Mouse (Mus musculus): ENCODE results near the gene Cul1. TPM values are rescaled to one million over a fixed set of nuclear protein-coding genes. Genes with fewer than 3 reads are reported as not detected.
"Not testable (repeated sequence)": the region's sequence is repeated elsewhere in the genome, so short reads cannot be mapped to it uniquely, and the experiment has no call there.

The Cul1 gene
- polyA plus RNA-seq, 1 experiment from 2014 or later, result 141 TPM

DNA sequence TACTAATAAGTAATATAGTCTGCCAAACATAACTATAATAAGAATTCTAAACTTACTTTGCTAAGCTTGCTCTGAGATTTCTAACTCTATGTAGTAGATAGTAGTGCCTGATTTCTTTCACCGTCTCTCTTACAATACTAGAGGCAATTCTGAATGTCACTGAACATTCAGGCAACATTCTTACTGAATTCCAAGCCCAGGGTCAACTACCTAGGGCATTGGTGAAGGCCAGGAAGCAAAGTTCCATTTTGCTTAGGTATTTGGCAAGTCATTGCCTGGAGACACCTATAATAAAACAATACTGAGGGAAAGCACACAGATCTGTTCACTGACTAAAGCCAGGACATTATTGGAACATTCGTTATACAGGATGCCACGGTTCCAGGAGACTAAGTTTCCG, 26.6 kb upstream of the Cul1 start:
- not testable (repeated sequence) for H3K36me3 ChIP-seq (ENCODE audit: control insufficient read depth, insufficient read depth, low read length); H3K9me3 ChIP-seq (ENCODE audit: control insufficient read depth, low read depth, low read length); H3K4me1 ChIP-seq (ENCODE audit: control insufficient read depth, insufficient read depth, low read length); ATAC-seq (ENCODE audit: insufficient number of reproducible peaks, insufficient read depth, low FRiP score, low read depth); H3K4me3 ChIP-seq (ENCODE audit: low read depth, low read length); H3K4me2 ChIP-seq (replicated peaks; ENCODE audit: low read depth, low read length); H3K9ac ChIP-seq (replicated peaks; ENCODE audit: low read depth, low read length); H3K27me3 ChIP-seq (ENCODE audit: control insufficient read depth, insufficient read depth, low read length); H3K27ac ChIP-seq (ENCODE audit: low read length)
- WGBS, result 85% methylated on average over 4 of the region's 4 CpGs

DNA sequence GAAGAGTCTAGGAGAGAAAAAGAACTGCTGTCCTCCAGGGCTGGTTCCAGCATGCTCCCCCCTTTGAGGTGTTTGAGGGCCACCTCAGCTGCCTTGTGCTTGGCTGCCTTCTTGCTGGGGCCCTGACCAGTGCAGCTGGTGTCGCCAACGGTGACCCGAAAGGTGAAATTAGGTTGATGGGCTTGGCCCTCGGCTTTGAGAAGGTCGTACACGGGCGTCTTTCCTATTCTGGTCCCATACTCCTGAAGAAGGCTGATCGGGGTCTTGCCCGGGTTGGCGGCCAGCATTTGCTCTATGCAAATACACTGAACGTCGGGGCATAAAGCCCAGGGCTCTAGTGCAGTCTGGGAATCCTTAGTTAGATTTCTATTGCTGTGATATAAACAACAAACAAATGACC, 20.4 kb upstream of the Cul1 start:
- ATAC-seq (ENCODE audit: insufficient number of reproducible peaks, insufficient read depth, low FRiP score, low read depth); H3K4me1 ChIP-seq (ENCODE audit: control insufficient read depth, insufficient read depth, low read length); H3K36me3 ChIP-seq (ENCODE audit: control insufficient read depth, insufficient read depth, low read length); H3K27me3 ChIP-seq (ENCODE audit: control insufficient read depth, insufficient read depth, low read length); H3K9me3 ChIP-seq (ENCODE audit: control insufficient read depth, low read depth, low read length); H3K4me2 ChIP-seq (replicated peaks; ENCODE audit: low read depth, low read length); H3K27ac ChIP-seq (ENCODE audit: low read length); H3K9ac ChIP-seq (replicated peaks; ENCODE audit: low read depth, low read length); H3K4me3 ChIP-seq (ENCODE audit: low read depth, low read length): not testable (repeated sequence)
- 81% methylated on average over 8 of the region's 12 CpGs for WGBS

DNA sequence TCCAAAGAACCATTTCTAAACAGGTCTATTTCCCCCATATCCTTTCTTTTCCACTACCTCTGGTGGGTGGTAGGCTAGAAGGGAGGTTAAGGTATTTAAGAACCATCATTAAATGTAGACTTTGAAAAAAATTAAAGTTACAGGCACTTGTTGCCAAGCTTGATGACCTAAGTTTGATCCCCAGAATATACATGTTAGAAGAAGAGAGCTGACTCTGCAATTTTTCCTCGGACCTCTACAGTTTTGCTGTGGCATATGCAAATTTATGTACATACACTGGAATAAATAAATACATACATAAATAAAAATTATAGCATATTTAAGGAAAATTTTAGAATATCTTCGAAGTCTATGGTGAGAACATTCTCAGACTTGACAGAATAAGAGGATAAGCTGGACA, 13.1 kb upstream of the Cul1 start:
- no peak for ATAC-seq (ENCODE audit: insufficient number of reproducible peaks, insufficient read depth, low FRiP score, low read depth)
- no peaks in the 10 kb centered on the region for H3K27me3 ChIP-seq (ENCODE audit: control insufficient read depth, insufficient read depth, low read length)
- no peaks in the 10 kb centered on the region for H3K4me1 ChIP-seq (ENCODE audit: control insufficient read depth, insufficient read depth, low read length)
- no peak overlapping the region for H3K4me2 ChIP-seq (replicated peaks; ENCODE audit: low read depth, low read length)
- H3K9ac ChIP-seq (replicated peaks; ENCODE audit: low read depth, low read length), result no peak overlapping the region
- H3K27ac ChIP-seq (ENCODE audit: low read length), result no peak overlapping the region
- no peak overlapping the region for H3K4me3 ChIP-seq (ENCODE audit: low read depth, low read length)
- WGBS, result 71% methylated on average over 2 of the region's 2 CpGs
- H3K9me3 ChIP-seq (ENCODE audit: control insufficient read depth, low read depth, low read length), result no peaks in the 10 kb centered on the region
- H3K36me3 ChIP-seq (ENCODE audit: control insufficient read depth, insufficient read depth, low read length), result no peaks in the 10 kb centered on the region

DNA sequence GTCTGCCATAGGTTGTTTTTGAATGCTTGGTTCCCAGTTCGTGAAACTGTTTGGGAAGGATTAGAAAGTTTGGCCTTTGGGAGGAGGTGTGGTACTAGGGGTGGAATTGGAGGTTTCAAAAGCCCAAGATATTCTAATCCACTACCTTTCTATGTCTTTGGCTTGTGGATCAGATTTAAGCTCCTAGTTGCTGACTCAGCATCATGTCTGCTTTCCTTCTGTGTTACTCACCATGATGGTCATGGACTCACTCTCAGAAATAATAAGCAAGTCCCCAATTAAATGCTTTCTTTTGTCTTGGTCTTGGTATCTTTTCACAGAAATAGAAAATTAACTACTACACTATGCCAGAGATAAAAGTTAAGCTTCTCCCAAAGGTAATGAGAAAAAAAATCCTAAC, 5.5 kb upstream of the Cul1 start:
- no peak overlapping the region for H3K27ac ChIP-seq (ENCODE audit: low read length)
- no peaks in the 10 kb centered on the region for H3K4me1 ChIP-seq (ENCODE audit: control insufficient read depth, insufficient read depth, low read length)
- ATAC-seq (ENCODE audit: insufficient number of reproducible peaks, insufficient read depth, low FRiP score, low read depth), result no peak

DNA sequence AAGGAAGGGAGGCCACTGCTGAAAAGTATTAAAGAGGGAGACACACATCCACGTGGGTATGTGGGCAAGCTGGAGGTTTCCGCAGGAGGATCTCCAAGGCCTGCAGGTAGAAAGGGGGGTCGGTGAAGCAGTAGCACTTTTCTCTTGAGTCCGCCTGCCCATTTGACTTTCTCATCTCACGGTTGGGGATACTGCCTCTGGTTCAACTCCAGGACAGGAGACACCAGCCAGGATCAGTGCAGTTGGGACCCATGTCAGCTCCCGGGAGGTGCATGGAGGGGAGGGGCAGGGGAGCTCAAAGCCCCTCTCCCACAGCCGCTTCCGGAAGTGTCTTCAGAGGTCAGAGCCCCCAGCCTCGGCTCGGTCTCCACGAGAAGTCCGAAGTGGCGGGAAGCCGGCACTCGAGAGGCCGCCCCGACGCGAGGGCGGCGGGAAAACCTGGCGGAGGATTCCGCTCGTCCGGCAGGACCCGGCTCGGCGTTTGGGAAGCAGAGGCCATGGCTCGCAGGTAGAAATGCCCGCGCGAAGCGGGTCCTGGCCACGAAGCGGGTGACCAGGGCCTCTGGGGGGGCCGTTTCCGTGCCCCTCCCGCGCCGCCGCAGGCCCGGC, 428 bp downstream of the Cul1 start:
- peak overlapping the region; percentile 65 for H3K4me2 ChIP-seq (replicated peaks; ENCODE audit: low read depth, low read length)

More for the DNA sequence above, 5.5 kb upstream of the Cul1 start:
- H3K4me2 ChIP-seq (replicated peaks; ENCODE audit: low read depth, low read length), result no peak overlapping the region
- no peak overlapping the region for H3K4me3 ChIP-seq (ENCODE audit: low read depth, low read length)
- H3K9ac ChIP-seq (replicated peaks; ENCODE audit: low read depth, low read length), result no peak overlapping the region
- 86% methylated on average over 1 of the region's 1 CpGs for WGBS
- H3K9me3 ChIP-seq (ENCODE audit: control insufficient read depth, low read depth, low read length), result no peaks in the 10 kb centered on the region
- H3K36me3 ChIP-seq (ENCODE audit: control insufficient read depth, insufficient read depth, low read length), result no peaks in the 10 kb centered on the region
- no peaks in the 10 kb centered on the region for H3K27me3 ChIP-seq (ENCODE audit: control insufficient read depth, insufficient read depth, low read length)

DNA sequence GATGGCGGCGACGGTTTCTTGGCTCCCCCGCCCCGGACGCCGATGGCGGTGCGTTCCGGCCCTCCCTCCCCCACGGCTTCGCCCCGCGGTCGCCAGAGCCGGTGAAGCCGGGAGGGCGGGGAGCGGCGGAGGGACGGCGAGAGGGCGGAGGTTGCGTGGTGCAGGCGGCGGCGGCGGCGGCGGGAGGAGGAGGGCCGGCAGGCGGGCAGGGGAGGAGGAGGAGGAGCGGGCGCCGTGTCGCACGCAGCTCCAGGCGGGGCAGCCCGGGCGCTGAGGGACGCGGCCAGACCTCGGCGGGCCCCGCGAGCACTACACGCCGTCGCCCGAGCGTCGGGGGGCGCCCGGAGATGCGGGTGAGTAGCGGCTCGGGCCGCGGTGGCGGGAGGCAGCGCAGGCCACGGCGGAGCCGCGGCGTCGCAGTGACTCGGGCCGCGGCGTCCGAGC, 955 bp downstream of the Cul1 start:
- Histone ChIP-seq H3K4me2 (replicated peaks; ENCODE audit: low read depth, low read length) (peak overlapping the region; percentile 65), H3K36me3 (ENCODE audit: control insufficient read depth, insufficient read depth, low read length) (no peaks in the 10 kb centered on the region), H3K27me3 (ENCODE audit: control insufficient read depth, insufficient read depth, low read length) (no peaks in the 10 kb centered on the region), H3K27ac (ENCODE audit: low read length) (peak overlapping the region; percentile 98), H3K4me1 (ENCODE audit: control insufficient read depth, insufficient read depth, low read length) (peaks cover 11% of the 10 kb centered on the region), H3K9me3 (ENCODE audit: control insufficient read depth, low read depth, low read length) (no peaks in the 10 kb centered on the region), H3K4me3 (ENCODE audit: low read depth, low read length) (peak overlapping the region; percentile 94), H3K9ac (replicated peaks; ENCODE audit: low read depth, low read length) (peak overlapping the region; percentile 99)
- WGBS, result 2% methylated on average over 26 of the region's 72 CpGs
- peak; percentile 92 for ATAC-seq (ENCODE audit: insufficient number of reproducible peaks, insufficient read depth, low FRiP score, low read depth)

More for the DNA sequence above, 428 bp downstream of the Cul1 start:
- Histone ChIP-seq H3K27me3 (ENCODE audit: control insufficient read depth, insufficient read depth, low read length) (no peaks in the 10 kb centered on the region), H3K4me1 (ENCODE audit: control insufficient read depth, insufficient read depth, low read length) (peaks cover 11% of the 10 kb centered on the region), H3K4me3 (ENCODE audit: low read depth, low read length) (peak overlapping the region; percentile 94), H3K36me3 (ENCODE audit: control insufficient read depth, insufficient read depth, low read length) (no peaks in the 10 kb centered on the region), H3K9me3 (ENCODE audit: control insufficient read depth, low read depth, low read length) (no peaks in the 10 kb centered on the region), H3K27ac (ENCODE audit: low read length) (peak overlapping the region; percentile 98), H3K9ac (replicated peaks; ENCODE audit: low read depth, low read length) (peak overlapping the region; percentile 99)
- peak; percentile 56 for ATAC-seq (ENCODE audit: insufficient number of reproducible peaks, insufficient read depth, low FRiP score, low read depth)
- WGBS, result under 1% methylated on average over 28 of the region's 42 CpGs

DNA sequence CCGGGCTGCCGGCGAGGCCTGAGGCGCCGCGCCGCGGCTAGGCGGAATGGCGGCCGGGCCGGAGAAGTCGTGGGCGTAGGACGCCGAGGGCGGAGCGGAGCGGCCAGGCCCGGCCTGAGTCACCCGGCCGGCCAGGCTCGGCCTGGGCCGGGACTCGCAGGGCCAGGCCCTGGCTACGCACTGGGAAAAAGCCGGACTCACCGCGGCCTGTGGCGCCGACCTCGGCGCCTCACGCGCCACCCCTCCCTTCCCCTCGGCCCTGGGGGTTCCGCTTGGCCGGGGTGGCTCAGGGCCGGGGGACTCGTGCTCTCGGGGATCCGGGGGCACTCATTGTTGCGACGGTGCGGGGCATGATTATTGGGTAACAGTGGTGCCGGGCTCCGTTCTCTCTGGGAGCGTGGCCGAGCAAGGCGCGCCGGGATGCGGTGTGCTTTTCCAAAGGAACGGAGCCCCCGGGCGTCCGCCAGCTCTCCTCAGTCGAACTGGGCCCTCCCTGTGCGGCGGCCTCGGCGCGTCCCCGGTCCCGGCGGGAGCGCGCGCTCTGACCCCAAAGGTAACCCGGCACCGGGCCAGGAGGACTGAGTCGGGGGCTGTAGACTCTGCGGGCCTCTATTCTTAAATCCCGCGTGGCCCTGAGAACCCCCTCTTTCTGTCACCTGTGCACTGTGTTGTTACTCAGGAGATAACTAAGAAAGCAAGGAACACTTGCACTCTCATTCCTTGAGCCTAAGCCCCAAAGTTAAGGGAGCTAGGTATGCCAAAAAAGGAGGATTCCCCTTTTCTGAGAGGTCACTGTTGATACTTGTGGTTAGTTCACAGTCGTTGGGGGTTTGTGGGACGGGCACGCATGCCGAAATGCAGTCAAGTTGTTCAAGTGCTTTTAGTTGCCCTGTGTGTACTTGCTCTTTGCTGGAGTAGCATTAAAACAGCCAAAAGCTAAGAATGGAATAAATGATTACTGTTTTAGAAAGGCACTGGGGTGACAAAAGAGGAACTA, 1.7 kb downstream of the Cul1 start:
- WGBS, result under 1% methylated on average over 66 of the region's 79 CpGs
- ATAC-seq (ENCODE audit: insufficient number of reproducible peaks, insufficient read depth, low FRiP score, low read depth), result peak; percentile 80
- H3K4me3 ChIP-seq (ENCODE audit: low read depth, low read length), result peak overlapping the region; percentile 94
- H3K36me3 ChIP-seq (ENCODE audit: control insufficient read depth, insufficient read depth, low read length), result no peaks in the 10 kb centered on the region
- no peaks in the 10 kb centered on the region for H3K27me3 ChIP-seq (ENCODE audit: control insufficient read depth, insufficient read depth, low read length)
- no peaks in the 10 kb centered on the region for H3K9me3 ChIP-seq (ENCODE audit: control insufficient read depth, low read depth, low read length)
- H3K9ac ChIP-seq (replicated peaks; ENCODE audit: low read depth, low read length), result peak overlapping the region; percentile 99
- peak overlapping the region; percentile 98 for H3K27ac ChIP-seq (ENCODE audit: low read length)
- H3K4me2 ChIP-seq (replicated peaks; ENCODE audit: low read depth, low read length), result peak overlapping the region; percentile 60
- H3K4me1 ChIP-seq (ENCODE audit: control insufficient read depth, insufficient read depth, low read length), result peaks cover 11% of the 10 kb centered on the region

DNA sequence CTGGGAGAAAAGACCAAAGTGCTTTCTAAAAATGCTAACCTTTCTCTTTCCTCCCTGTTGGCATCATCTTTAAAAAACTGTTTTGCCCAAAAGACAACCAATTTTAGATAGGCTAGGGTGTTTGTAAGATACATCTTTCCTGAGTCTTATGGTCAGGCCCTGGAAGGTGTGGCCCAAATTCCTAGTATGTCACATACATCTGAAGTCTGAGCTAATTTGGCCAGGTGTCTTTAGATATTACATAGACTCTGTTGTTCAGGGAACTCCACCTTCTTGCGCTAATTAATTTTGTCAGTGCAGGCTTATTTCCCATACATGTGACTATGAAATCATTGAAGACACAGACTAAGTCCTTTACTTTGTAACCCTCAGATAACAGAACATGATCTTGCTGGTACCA, 2.6 kb downstream of the Cul1 start:
- Histone ChIP-seq H3K4me1 (ENCODE audit: control insufficient read depth, insufficient read depth, low read length) (peaks cover 11% of the 10 kb centered on the region), H3K36me3 (ENCODE audit: control insufficient read depth, insufficient read depth, low read length) (no peaks in the 10 kb centered on the region), H3K27ac (ENCODE audit: low read length) (no peak overlapping the region), H3K9me3 (ENCODE audit: control insufficient read depth, low read depth, low read length) (no peaks in the 10 kb centered on the region), H3K27me3 (ENCODE audit: control insufficient read depth, insufficient read depth, low read length) (no peaks in the 10 kb centered on the region), H3K4me2 (replicated peaks; ENCODE audit: low read depth, low read length) (peak overlapping the region; percentile 60), H3K4me3 (ENCODE audit: low read depth, low read length) (peak overlapping the region; percentile 94; the same call in 1 of the 2 replicates), H3K9ac (replicated peaks; ENCODE audit: low read depth, low read length) (peak overlapping the region; percentile 99; the same call in 1 of the 2 replicates)
- 86% methylated on average over 1 of the region's 1 CpGs for WGBS
- ATAC-seq (ENCODE audit: insufficient number of reproducible peaks, insufficient read depth, low FRiP score, low read depth), result no peak

Data from stomach, embryonic 14.5 days (tissue).